Mouse (Mus musculus) retina, postnatal 7 days (tissue): ENCODE data around the gene Fam20b.
"Not testable (repeated sequence)": the region's sequence is repeated elsewhere in the genome, so short reads cannot be mapped to it uniquely, and the experiment has no call there.

Experiments
- DNase-seq: peaks from one replicate; pipeline ENCODE4 v3.0.0-alpha.2; 2012; ENCODE audit warnings: low read depth, low spot score

Fam20b gene

DNA sequence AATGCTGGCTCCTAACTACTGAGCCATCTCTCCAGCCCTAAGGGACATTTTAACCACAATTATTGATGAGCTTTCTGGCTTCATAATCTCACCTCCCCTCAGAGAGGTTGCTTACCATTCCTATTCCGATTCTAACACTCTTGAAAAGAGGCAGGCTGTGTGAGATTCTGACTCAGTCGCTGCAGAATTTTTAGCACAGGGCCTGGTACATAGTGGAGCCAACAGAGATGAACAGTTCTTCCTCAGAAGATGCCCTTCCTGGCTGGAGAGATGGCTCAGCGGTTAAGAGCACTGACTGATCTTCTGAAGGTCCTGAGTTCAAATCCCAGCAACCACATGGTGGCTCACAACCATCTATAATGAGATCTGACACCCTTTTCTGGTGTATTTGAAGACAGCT is 47.0 kb downstream of the Fam20b start:
- DNase-seq, result no peak

DNA sequence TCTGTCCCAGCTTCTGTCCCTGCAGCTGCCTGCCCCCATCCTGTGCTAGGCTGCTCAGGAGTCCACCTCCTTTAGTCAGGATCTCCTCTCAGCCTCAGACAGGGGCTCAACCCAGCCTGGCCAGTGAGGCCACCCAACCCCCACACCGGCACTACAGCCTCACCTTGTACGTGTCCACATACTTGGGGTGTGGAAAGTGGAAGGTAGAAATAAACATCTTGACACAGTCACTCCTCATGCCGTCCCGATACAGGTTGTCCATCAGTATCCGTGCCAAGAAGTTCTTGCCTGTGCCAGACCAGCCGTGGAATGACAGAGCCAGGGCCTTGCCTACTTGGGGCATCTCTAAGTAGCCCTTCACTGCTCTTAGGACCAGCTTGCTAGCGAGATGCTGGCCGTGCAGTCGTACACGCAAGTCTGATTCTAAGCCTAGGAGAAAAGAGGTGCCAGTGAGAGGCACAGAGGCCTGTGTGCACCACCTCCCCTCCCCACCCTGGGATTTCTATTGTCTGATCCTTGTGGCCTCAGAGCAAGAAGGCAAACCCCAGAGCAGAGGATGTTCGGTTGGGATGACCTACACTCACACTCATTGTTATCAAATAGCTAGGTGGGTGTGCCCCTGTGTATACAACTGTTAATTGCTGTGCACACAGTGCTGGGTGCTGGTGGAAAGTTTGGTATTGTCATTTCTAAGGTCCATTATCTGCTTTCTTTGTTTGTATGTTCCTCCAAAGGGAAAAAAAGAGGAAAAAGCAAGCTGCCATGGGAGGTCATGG is 49.5 kb downstream of the Fam20b start:
- no peak for DNase-seq

GRCm38 (mm10) chr1:156668602-156669001 is 50.3 kb downstream of the Fam20b start:
- no peak for DNase-seq

DNA sequence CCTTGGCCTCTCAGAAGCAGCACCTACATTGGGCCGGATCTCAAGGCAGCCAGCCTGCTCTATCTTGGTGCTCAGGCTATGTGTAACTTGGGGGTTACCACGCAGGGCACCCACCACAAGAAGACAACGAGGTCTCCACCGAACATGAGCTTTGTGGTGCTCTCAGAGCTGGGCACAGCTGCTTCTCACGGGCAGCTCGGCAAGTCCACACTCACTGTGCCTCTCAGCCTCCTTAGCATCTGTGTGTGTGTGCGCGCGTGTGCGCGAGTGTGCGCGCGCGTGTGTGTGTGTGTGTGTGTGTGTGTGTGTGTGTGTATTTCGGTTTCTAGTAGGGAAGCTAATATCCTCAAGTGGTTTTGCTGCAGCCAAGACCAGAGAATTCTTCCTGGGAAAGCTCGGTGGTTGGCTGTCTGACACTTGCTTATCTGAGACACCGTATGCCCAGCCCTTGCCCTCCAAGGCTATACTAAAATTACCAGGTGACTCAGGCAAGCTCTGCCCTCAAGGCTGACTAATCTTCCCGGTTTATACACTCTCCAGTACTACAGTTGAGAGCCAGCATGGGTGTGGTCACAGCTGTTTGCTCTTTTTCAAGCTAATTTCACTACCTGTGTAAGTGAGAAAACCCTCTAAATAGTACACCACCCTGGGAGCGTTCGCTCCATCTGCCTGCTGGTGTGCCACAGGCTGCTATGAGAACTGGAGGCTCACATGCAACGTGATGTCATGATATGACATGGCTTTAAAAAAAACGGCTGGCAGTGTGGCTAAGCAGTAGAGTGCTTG is 51.6 kb downstream of the Fam20b start:
- DNase-seq, result no peak

- DNase-seq, result no peak
Observed at GRCm38 (mm10) chr1:156665777-156666176, 53.1 kb downstream of the Fam20b start.

GRCm38 (mm10) chr1:156660660-156661236 is 58.1 kb downstream of the Fam20b start:
- not testable (repeated sequence) for DNase-seq

- no peak for DNase-seq
Observed at GRCm38 (mm10) chr1:156659906-156660659, 58.8 kb downstream of the Fam20b start.

- DNase-seq, result no peak
Observed at GRCm38 (mm10) chr1:156658676-156659075, 60.2 kb downstream of the Fam20b start.

- DNase-seq, result no peak
Observed at GRCm38 (mm10) chr1:156657523-156657922, 61.4 kb downstream of the Fam20b start.

GRCm38 (mm10) chr1:156654735-156655530 is 64.0 kb downstream of the Fam20b start:
- DNase-seq, result no peak

DNA sequence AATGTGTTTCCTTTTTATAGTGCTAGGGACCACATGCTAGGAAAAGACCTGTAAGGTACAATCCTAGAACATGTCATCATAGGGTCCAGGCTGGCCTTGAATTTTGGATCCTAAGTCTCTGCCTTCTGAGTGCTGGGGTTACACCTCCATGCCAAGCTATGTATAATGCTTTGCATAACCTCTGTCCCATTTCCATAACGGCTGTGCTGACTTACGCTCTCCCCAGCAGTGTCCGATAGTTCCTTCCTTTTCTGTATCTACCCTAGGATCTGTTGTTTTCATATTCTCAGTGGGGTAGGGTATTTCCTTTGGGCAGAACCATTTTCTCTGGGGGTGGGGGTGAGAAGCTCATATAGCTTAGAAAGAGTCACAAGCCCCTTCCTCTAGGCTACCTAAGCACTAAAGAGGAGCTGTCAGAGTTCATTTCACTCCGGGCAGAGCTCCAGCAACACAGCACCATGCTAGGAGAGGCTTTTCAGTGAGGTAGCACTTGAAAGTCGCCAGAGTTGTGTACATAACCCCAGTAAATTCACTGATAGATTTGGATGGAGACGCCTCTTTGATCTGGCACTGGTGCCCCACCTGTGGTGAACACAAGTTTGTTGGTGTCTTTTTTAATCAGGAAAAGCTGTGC is 66.6 kb downstream of the Fam20b start:
- no peak for DNase-seq

DNA sequence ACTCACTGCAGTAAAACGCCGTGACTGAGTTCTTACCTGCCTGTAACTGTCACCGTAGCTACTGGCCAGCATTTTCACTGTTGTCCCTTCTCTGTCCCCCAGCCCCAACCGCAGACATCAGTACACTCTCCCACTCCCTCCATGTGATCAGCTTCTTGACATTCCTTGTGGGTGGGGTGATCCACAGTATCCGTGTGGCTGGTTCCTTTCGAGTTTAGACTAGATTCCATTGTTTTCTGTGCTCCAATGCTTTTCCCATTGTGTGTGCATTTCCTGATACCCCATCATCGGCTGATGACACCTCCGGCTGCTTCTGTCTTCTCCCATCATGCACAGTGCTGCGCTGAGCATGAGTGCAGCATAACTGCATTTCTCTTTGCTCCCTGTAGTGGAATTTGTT is 68.3 kb downstream of the Fam20b start:
- no peak for DNase-seq

GRCm38 (mm10) chr1:156648705-156649104 is 70.2 kb downstream of the Fam20b start:
- no peak for DNase-seq

- DNase-seq, result no peak
Observed at GRCm38 (mm10) chr1:156645971-156646370, 72.9 kb downstream of the Fam20b start.

DNA sequence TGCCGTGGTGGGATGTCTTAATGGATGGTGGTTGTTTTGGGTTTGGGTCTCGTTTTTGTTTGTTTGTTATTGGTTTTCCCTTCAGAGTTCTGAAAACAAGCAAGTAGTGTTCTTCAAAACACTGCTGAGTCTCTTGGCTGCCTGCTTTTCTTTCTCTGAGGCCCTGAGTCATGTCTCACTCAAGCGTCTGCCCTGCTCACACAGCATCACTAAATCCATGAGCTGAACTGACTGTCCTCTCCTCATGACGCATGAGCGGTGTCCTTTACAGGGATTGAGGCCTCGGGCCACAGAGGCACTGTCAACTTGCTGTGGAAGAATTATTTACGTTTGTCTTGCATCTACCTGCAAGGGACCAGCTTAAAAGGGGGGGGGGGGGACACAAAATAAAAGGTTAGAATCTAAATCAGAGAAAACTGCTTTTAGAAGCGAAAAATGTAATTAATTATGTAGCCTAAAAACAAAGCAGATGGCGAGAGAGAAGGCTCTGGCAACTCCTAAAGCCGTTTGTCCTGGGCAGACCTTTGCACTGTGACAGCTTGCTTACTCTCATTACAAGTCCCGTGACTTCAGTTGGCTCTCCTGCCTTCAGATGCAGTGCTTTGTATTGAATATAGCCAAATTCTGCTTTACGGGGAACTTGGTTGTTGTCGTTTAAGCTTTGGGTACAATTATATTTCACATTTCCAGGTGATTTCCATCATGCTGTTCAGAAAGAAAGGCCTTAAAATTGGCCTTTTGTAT is 73.9 kb downstream of the Fam20b start:
- DNase-seq, result no peak

DNA sequence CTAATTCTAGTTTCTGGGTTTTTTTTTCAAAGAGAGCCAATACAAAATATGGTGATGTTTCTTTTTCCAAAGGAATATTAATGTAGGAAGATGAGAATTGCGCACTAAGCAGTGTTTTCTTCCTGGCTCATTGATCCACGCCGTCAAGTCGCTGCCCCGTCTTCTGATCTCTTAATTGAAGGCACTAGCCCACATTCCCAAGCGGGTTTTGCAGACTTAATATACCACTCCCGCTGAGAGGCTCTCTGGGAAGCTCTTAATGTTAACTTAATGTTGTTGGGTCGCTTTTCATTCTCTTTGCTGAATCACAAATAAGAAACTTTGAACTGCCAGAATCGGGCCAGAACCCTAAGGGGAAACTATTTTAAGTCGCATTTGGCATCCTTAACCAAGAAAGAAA is 74.8 kb downstream of the Fam20b start:
- DNase-seq, result no peak

- no peak for DNase-seq
Observed at GRCm38 (mm10) chr1:156642813-156643212, 76.1 kb downstream of the Fam20b start.

GRCm38 (mm10) chr1:156641808-156642207 is 77.1 kb downstream of the Fam20b start:
- DNase-seq, result no peak

GRCm38 (mm10) chr1:156640577-156640976 is 78.3 kb downstream of the Fam20b start:
- no peak for DNase-seq

- DNase-seq, result no peak
Observed at GRCm38 (mm10) chr1:156639455-156639854, 79.4 kb downstream of the Fam20b start.
